Mouse (Mus musculus) megakaryocyte, embryonic 14.5 days (primary cell): Measurements from ENCODE around the gene Rbm33.

Experiments used
- FLI1 ChIP-seq: IDR thresholded peaks from 2 replicates; pipeline ENCODE4 v1.6.1; 2012; ENCODE audit warnings: low read length, inconsistent platforms, mixed read lengths
- GATA1 ChIP-seq: IDR thresholded peaks from 3 replicates; pipeline ENCODE4 v1.6.1; 2012; ENCODE audit warnings: mixed read lengths, low read length, inconsistent platforms, borderline replicate concordance

DNA sequence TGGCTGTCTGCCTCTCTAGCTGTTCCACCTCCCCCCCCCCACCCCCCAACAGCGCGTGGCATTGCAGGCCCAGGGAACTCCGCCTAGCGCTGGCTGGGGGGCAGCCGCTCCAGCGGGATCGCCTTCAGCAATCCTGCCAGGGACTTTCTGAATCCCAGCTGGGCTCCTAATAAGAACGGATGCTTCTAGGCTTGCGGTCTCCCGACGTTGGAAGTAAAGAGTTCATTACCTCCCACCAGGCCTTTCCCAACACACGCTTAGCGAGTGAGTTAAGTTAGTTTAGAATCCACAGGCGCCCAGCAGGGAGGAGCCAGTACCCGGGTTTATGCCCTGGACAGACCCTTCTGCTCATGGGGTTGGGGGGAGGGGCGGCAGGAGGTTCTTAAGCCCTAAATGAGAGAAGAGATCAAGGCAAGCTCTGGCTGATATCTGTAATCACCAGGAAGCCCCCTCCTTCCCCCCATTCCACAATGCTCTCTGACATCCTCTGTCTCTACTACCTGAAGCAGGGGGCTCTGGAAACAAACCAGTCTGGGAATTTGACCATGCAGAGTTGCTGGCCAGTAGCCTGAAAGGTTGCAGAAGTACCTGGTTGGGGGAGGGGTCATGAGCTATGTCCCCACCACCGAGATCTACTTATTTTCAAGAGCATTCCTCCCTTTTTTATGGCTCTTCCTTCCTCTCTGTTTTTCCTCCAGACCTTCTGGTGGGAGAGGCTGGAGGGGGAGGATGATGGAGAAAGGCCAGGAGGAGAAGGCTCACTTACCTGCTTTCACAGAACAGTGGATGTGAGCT is 143.8 kb downstream of the Rbm33 start:
- no peak for TF ChIP-seq GATA1
- TF ChIP-seq FLI1 = no peak
